Mouse (Mus musculus): ENCODE data around the gene Slc7a1. TPM values are rescaled to one million over a fixed set of nuclear protein-coding genes. Genes with fewer than 3 reads are reported as not detected.
"Not testable (repeated sequence)": the region's sequence is repeated elsewhere in the genome, so short reads cannot be mapped to it uniquely, and the experiment has no call there.

Gene Slc7a1
- polyA plus RNA-seq, 1 experiment from 2014 or later: 13.2 TPM

DNA sequence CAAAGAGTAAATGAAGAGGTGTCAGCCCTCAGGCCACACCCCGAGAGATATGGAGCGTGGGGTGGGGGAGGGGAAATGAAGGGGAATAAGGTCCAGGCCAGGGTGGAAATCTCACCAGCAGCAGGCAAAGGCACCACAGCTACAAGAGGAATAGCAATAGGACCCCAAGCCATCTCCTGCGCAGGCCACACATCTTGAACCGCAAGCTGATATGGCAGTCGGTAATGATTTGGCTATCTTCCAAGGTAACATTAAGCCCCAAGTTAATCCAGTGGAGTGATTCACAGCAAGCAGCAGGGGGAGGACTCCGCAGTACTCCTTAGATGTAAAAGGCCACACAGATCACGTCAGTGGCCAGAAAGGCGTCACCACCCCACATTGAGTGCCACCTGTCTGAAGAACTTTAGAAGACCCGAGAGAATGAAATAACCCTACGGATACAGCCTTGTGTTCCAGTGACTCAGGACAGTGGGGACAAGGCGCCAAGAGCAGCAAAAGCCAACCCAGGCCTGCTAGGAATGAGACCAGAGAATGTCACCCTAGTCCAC is 68.4 kb downstream of the Slc7a1 start:
- DNase-seq (ENCODE audit: low spot score): no peak

DNA sequence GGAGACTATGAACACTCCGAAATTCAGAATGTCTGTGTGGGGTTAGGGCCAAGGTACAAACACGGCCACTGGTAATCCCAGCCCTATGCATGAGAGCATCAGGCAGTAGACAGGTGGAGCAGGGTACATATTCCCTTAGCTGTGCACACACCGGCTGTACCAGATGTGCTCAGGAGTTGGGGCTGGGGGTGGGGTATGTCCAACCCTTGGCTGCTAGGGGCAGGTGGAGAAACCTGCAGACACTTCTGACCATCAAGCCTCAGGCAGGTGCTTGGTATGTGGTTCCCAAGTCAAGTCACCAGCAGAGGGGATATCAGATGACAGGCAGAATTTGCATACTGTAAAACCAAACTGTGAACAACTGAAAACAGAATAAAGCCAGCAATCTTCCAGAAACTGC is 70.7 kb downstream of the Slc7a1 start:
- peaks cover 27% of the 10 kb centered on the region for H3K36me3 ChIP-seq
- 96% methylated on average over 3 of the region's 3 CpGs for WGBS
- H3K4me1 ChIP-seq: peaks cover 2% of the 10 kb centered on the region; the same call in 1 of the 2 replicates
- no peak overlapping the region for H3K4me3 ChIP-seq
- H3K9me3 ChIP-seq (replicated peaks): no peaks in the 10 kb centered on the region
- H3K27me3 ChIP-seq (ENCODE audit: low read depth, poor library complexity, severe bottlenecking): no peaks in the 10 kb centered on the region
- H3K27ac ChIP-seq: no peak overlapping the region
- no peak for DNase-seq (ENCODE audit: low spot score)

More for the DNA sequence above, 68.4 kb downstream of the Slc7a1 start:
- Histone ChIP-seq H3K36me3 (peaks cover 43% of the 10 kb centered on the region), H3K9me3 (replicated peaks) (no peaks in the 10 kb centered on the region), H3K4me3 (no peak overlapping the region), H3K4me1 (peaks cover 2% of the 10 kb centered on the region; the same call in 1 of the 2 replicates), H3K27me3 (ENCODE audit: low read depth, poor library complexity, severe bottlenecking) (no peaks in the 10 kb centered on the region), H3K27ac (no peak overlapping the region)
- 92% methylated on average over 11 of the region's 11 CpGs for WGBS

DNA sequence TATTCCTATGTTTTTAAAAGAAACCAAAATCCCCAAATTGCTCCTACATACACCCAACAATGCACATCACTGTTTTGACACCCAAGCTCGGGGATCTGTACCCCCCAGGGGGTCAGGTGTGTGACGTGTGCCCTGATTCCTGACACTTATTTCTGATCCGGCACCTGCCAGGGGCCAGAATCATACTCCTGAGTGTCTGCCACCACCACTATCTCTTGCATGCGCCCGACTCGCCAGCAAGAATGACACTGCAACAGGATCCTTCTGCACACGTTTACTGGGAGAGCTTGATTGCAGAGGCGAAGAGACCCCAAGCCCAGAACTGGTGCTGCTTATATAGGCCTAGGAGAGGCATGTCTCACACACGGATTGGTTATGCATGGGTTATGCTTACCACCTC is 73.4 kb downstream of the Slc7a1 start:
- H3K4me3 ChIP-seq; H3K9me3 ChIP-seq (replicated peaks); H3K27ac ChIP-seq; H3K36me3 ChIP-seq; H3K4me1 ChIP-seq; H3K27me3 ChIP-seq (ENCODE audit: low read depth, poor library complexity, severe bottlenecking); DNase-seq (ENCODE audit: low spot score): not testable (repeated sequence)
- WGBS: 94% methylated on average over 9 of the region's 9 CpGs

DNA sequence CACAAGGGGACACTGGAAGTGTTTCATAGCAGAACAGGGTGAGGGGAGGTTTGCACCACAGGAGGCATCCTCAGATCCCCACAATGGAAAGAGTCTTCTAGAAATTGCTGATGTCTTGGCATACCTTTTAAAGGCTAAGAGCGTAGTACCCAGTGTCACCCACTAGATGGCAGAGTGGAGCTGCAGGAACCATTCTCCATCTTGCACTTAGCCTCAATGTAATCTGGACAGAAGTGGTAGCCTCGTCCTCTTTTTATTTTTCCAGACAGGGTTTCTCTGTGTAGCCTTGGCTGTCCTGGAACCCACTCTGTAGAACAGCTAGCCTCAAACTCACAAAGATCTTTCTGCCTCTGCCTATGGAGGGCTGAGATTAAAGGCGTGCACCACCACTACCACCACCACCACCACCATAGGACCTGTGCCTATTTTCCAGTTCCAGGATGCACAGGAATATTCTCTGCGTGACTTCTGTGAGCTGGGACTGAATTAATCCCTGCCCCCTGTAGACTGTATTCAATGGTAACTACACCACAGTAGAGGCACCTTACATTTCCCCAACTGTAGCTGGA is 74.3 kb downstream of the Slc7a1 start:
- Histone ChIP-seq H3K9me3 (replicated peaks) (no peaks in the 10 kb centered on the region), H3K27me3 (ENCODE audit: low read depth, poor library complexity, severe bottlenecking) (no peaks in the 10 kb centered on the region)
- 58% methylated on average over 4 of the region's 4 CpGs for WGBS

DNA sequence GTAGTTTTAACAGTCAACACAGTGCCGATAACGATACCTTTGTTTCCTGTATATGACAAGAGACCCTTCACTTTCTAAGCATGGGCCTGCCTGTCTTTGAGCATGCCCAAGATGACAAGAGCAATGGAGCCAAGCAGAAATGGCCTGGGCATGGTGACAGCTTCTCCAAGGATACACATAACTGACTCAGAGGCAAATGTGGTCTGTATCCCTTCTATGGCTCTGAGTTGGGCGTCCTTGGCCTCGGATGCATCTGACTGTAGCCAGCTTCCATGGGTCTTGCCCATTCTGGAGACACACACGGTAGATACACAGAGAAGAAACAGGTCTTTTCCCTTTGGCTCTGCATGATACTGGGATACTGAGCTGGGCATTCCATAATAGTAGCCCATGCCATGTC is 84.8 kb downstream of the Slc7a1 start:
- 95% methylated on average over 5 of the region's 5 CpGs for WGBS

More for the DNA sequence above, 74.3 kb downstream of the Slc7a1 start:
- no peaks in the 10 kb centered on the region for H3K36me3 ChIP-seq
- DNase-seq (ENCODE audit: low spot score): peak; percentile 68
- H3K27ac ChIP-seq: no peak overlapping the region
- H3K4me1 ChIP-seq: no peaks in the 10 kb centered on the region; the same call in 1 of the 2 replicates
- H3K4me3 ChIP-seq: no peak overlapping the region

DNA sequence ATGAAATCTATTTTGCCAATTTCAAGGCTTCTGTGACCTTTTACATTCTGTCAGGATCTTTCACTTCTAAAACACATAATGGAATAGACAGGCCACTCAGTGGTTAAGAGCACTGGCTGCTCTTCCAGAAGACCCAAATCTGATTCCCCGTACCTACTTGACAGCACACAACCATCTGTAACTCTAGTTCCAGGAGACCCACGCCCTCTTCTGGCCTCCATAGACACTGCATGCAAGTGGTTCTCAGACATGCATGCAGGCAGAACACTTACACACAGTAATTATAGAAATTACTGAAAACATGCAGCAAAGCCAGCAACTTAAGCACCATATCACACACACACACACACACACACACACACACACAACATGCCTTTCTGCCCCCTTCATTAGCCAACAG is 87.3 kb downstream of the Slc7a1 start:
- H3K36me3 ChIP-seq: no peaks in the 10 kb centered on the region
- H3K4me3 ChIP-seq: no peak overlapping the region
- H3K4me1 ChIP-seq: no peaks in the 10 kb centered on the region
- H3K9me3 ChIP-seq (replicated peaks): no peaks in the 10 kb centered on the region
- no peaks in the 10 kb centered on the region for H3K27me3 ChIP-seq (ENCODE audit: low read depth, poor library complexity, severe bottlenecking)
- DNase-seq (ENCODE audit: low spot score): no peak
- H3K27ac ChIP-seq: no peak overlapping the region
- 72% methylated on average over 2 of the region's 2 CpGs for WGBS

More for the DNA sequence above, 84.8 kb downstream of the Slc7a1 start:
- no peak for DNase-seq (ENCODE audit: low spot score)
- Histone ChIP-seq H3K36me3 (no peaks in the 10 kb centered on the region), H3K4me1 (no peaks in the 10 kb centered on the region), H3K27me3 (ENCODE audit: low read depth, poor library complexity, severe bottlenecking) (no peaks in the 10 kb centered on the region), H3K4me3 (no peak overlapping the region), H3K9me3 (replicated peaks) (no peaks in the 10 kb centered on the region), H3K27ac (no peak overlapping the region)

DNA sequence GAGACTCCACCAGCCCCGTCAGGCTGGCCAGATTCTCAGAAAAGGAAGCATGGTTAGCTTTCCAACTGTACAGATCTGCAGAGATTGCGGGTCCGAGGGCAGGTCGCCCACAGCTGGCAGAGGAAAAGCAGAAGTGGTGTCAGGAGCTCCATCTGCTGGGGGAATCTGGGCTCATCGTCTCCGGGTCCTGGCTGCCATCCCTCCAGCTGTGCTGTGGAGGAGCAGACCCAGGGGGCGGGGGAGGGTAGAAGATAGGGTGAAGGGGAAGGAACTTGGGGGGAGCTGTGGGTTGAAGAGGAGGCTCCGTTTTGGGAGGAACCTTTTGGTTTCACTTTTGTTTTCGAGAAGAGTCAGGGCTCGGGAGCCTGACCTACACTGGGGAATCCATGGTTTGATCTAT is 88.9 kb downstream of the Slc7a1 start:
- Histone ChIP-seq H3K27ac (no peak overlapping the region), H3K27me3 (ENCODE audit: low read depth, poor library complexity, severe bottlenecking) (no peaks in the 10 kb centered on the region), H3K4me3 (no peak overlapping the region), H3K4me1 (no peaks in the 10 kb centered on the region), H3K9me3 (replicated peaks) (no peaks in the 10 kb centered on the region), H3K36me3 (no peaks in the 10 kb centered on the region)
- 79% methylated on average over 10 of the region's 10 CpGs for WGBS
- no peak for DNase-seq (ENCODE audit: low spot score)

DNA sequence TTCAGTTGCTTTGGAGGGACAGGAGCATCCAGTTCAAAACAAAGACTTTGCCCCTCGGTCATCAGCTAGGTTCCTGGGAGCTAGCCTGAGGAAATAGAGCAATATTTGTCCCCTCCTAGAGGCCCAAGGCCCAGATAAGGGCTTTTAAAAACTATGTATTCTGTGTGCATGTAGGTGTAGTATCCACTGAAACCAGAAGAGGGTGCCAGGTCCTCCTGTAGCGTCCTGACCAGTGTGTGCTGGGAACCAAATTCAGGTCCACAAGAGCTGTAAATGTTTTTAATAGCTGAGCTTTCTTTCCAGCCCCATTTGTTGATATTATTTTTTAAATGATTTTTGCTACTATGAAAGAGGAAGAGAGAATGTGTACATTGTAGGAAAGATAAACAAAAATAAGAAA is 95.6 kb downstream of the Slc7a1 start:
- no peak overlapping the region for H3K4me3 ChIP-seq
- H3K27me3 ChIP-seq (ENCODE audit: low read depth, poor library complexity, severe bottlenecking): no peaks in the 10 kb centered on the region
- 89% methylated on average over 2 of the region's 2 CpGs for WGBS
- no peaks in the 10 kb centered on the region for H3K36me3 ChIP-seq
- DNase-seq (ENCODE audit: low spot score): no peak
- no peaks in the 10 kb centered on the region for H3K9me3 ChIP-seq (replicated peaks)
- H3K27ac ChIP-seq: no peak overlapping the region
- no peaks in the 10 kb centered on the region for H3K4me1 ChIP-seq

DNA sequence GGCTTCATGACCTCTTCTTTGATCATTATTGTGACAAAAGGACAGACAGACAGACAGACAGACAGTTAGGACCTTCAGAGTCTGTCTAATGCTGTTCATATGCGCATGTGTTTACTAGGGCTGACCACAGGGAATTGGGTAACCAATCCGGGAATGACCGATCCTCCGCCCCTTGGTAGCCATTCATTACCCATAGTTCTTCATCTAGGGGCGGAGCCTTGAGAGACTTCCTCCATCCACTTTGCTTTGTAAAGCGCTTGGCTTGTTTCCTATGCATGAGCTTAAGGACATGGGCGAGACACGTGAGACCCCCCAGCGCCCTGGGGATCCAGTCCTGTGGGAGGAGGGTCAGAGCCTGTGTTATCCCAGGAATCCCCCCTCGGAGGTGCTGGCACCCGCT is 96.7 kb downstream of the Slc7a1 start:
- 78% methylated on average over 11 of the region's 11 CpGs for WGBS
- no peaks in the 10 kb centered on the region for H3K4me1 ChIP-seq
- H3K9me3 ChIP-seq (replicated peaks): no peaks in the 10 kb centered on the region
- H3K27me3 ChIP-seq (ENCODE audit: low read depth, poor library complexity, severe bottlenecking): no peaks in the 10 kb centered on the region
- no peaks in the 10 kb centered on the region for H3K36me3 ChIP-seq
- no peak for DNase-seq (ENCODE audit: low spot score)
- no peak overlapping the region for H3K27ac ChIP-seq
- no peak overlapping the region for H3K4me3 ChIP-seq

DNA sequence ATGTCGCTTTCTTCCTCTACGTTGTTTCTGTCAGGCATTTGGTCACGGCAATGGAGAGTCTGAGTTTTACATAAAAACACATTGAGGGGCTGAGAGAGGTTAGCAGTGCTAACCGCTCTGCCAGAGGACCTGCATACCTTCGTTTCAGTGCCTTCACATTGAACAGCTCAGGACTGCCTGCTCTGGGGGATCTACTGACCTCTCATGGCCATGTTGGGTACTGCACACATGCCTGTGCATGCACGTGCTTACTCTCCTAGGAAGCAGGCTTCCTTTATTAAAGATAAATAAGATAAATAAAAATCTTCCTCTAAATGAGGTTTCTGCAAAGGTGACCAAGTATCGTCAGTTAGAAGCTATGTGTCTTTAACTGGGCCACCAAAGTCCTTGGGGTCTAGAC is 106.4 kb downstream of the Slc7a1 start:
- peak; percentile 37 for DNase-seq (ENCODE audit: low spot score)
- no peak overlapping the region for H3K27ac ChIP-seq
- 87% methylated on average over 7 of the region's 7 CpGs for WGBS
- H3K4me1 ChIP-seq: no peaks in the 10 kb centered on the region; the same call in 1 of the 2 replicates
- no peak overlapping the region for H3K4me3 ChIP-seq
- no peaks in the 10 kb centered on the region for H3K36me3 ChIP-seq
- no peaks in the 10 kb centered on the region for H3K27me3 ChIP-seq (ENCODE audit: low read depth, poor library complexity, severe bottlenecking)
- no peaks in the 10 kb centered on the region for H3K9me3 ChIP-seq (replicated peaks)

DNA sequence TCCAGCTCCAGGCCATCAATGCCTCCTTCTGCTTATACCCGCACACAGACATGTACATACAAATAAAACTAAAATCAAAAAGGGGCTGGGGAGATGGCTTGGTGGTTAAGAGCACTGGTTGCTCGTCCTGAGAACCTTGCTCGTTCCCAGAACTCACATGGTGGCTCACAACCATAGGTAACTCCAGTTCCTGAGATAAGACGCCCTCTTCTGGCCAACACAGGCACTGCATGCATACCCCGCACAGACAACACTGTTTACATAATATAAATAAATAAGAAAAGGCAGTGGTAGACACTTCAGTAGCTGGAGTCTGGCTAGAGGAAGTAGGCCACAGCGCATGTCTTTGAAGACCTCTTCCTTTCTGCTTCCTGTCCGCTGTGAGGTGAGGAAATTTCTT is 106.8 kb downstream of the Slc7a1 start:
- Histone ChIP-seq H3K27ac (no peak overlapping the region), H3K27me3 (ENCODE audit: low read depth, poor library complexity, severe bottlenecking) (no peaks in the 10 kb centered on the region), H3K36me3 (no peaks in the 10 kb centered on the region), H3K4me1 (no peaks in the 10 kb centered on the region; the same call in 1 of the 2 replicates), H3K4me3 (no peak overlapping the region), H3K9me3 (replicated peaks) (no peaks in the 10 kb centered on the region)
- no peak for DNase-seq (ENCODE audit: low spot score)
- WGBS: 82% methylated on average over 7 of the region's 7 CpGs

DNA sequence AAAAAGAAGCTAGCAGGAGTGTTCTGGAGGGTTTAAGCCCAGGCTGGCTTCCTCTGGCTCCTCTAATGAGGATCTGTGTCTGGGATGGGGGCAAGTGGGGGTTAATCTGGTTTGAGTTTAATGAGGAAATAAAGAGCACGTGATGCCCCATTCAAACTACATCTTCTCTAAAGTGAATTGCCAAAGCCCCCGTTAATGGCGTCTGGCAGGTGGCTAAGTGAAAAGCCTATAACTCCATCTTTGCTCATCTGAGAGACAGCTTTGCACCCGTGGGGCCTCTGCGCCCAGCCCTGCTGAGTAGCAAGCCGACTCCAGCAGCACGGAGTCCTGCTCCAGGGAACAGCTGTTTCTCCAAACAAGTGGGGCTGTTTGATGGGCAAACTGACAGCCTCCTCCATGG is 109.8 kb downstream of the Slc7a1 start:
- no peak overlapping the region for H3K4me3 ChIP-seq
- no peaks in the 10 kb centered on the region for H3K36me3 ChIP-seq
- no peak overlapping the region for H3K27ac ChIP-seq
- DNase-seq (ENCODE audit: low spot score): no peak
- WGBS: 69% methylated on average over 7 of the region's 7 CpGs
- H3K27me3 ChIP-seq (ENCODE audit: low read depth, poor library complexity, severe bottlenecking): no peaks in the 10 kb centered on the region
- no peaks in the 10 kb centered on the region for H3K9me3 ChIP-seq (replicated peaks)
- H3K4me1 ChIP-seq: no peaks in the 10 kb centered on the region; the same call in 1 of the 2 replicates

DNA sequence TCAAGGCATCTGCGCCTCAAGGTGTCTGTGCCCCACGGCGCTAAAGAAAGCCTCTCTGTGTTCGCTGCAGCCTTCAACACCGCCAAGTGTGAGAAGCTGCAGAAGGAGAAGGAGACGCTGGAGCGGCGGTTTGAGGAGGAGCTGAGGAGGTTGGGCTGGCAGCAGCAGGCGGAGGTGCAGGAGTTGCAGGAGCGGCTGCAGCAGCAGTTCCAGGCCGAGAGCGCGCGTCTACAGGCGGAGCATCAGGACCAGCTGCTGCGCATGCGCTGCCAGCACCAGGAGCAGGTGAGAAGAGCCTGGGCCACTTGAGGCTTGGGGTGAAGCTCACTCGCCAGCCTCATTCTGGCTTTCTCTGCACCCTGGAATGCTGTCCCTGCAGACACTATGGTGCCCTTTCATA is 110.9 kb downstream of the Slc7a1 start:
- Histone ChIP-seq H3K9me3 (replicated peaks) (no peaks in the 10 kb centered on the region), H3K4me3 (no peak overlapping the region), H3K27ac (no peak overlapping the region), H3K27me3 (ENCODE audit: low read depth, poor library complexity, severe bottlenecking) (no peaks in the 10 kb centered on the region), H3K36me3 (no peaks in the 10 kb centered on the region), H3K4me1 (no peaks in the 10 kb centered on the region; the same call in 1 of the 2 replicates)
- WGBS: 75% methylated on average over 18 of the region's 18 CpGs
- no peak for DNase-seq (ENCODE audit: low spot score)

DNA sequence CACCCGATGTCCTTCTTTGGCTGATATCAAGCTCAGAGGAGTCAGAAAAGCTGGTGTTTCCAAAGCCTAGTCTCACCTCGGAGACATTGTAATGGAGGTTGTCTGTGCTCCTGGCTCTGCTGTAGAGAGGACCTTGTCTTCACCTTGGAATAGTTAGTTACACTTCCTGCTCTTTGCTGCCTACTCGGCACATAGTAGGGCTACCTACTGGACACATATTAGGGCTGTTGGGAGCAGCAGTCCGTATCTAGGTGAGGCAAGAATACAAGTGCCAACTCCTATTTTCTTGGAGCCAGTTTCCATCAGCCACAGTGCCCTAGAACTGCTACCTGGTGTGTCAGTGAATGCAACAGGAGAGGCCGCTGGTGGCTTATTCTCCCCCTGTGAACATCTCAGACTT is 112.2 kb downstream of the Slc7a1 start:
- no peak for DNase-seq (ENCODE audit: low spot score)
- no peak overlapping the region for H3K27ac ChIP-seq
- H3K9me3 ChIP-seq (replicated peaks): no peaks in the 10 kb centered on the region
- H3K27me3 ChIP-seq (ENCODE audit: low read depth, poor library complexity, severe bottlenecking): no peaks in the 10 kb centered on the region
- no peak overlapping the region for H3K4me3 ChIP-seq
- H3K4me1 ChIP-seq: no peaks in the 10 kb centered on the region; the same call in 1 of the 2 replicates
- WGBS: 94% methylated on average over 5 of the region's 5 CpGs
- no peaks in the 10 kb centered on the region for H3K36me3 ChIP-seq
